Mouse (Mus musculus): ENCODE results near the gene Mrpl16.
A peak's percentile ranks its signal among the peaks of the same experiment; 100 is the strongest.

Gene Mrpl16

GRCm38 (mm10) chr19:11804423-11804822 is 34.2 kb downstream of the Mrpl16 start:
- DNase-seq (ENCODE audit: low spot score in 2 of 2), result no peak

- no peak for DNase-seq (ENCODE audit: low spot score in 2 of 2)
Observed at GRCm38 (mm10) chr19:11807251-11807650, 37.1 kb downstream of the Mrpl16 start.

- DNase-seq (ENCODE audit: low spot score in 2 of 2), result no peak
Observed at GRCm38 (mm10) chr19:11807822-11808221, 37.6 kb downstream of the Mrpl16 start.

GRCm38 (mm10) chr19:11808452-11808851 is 38.3 kb downstream of the Mrpl16 start:
- no peak for DNase-seq (ENCODE audit: low spot score in 2 of 2)

GRCm38 (mm10) chr19:11810003-11810758 is 40.0 kb downstream of the Mrpl16 start:
- DNase-seq (ENCODE audit: low spot score in 2 of 2), result no peak

GRCm38 (mm10) chr19:11810856-11811255 is 40.7 kb downstream of the Mrpl16 start:
- no peak for DNase-seq (ENCODE audit: low spot score in 2 of 2)

GRCm38 (mm10) chr19:11811688-11812365 is 41.6 kb downstream of the Mrpl16 start:
- DNase-seq (ENCODE audit: low spot score in 2 of 2), result no peak

- no peak for DNase-seq (ENCODE audit: low spot score in 2 of 2)
Observed at GRCm38 (mm10) chr19:11813136-11813535, 42.9 kb downstream of the Mrpl16 start.

GRCm38 (mm10) chr19:11813649-11814048 is 43.5 kb downstream of the Mrpl16 start:
- DNase-seq (ENCODE audit: low spot score in 2 of 2), result no peak

- no peak for DNase-seq (ENCODE audit: low spot score in 2 of 2)
Observed at GRCm38 (mm10) chr19:11814742-11815333, 44.6 kb downstream of the Mrpl16 start.

- DNase-seq (ENCODE audit: low spot score in 2 of 2), result no peak
Observed at GRCm38 (mm10) chr19:11816706-11817105, 46.5 kb downstream of the Mrpl16 start.

- no peak for DNase-seq (ENCODE audit: low spot score in 2 of 2)
Observed at GRCm38 (mm10) chr19:11817586-11817985, 47.4 kb downstream of the Mrpl16 start.

- DNase-seq (ENCODE audit: low spot score in 2 of 2), result peak; percentile 35 to 47
Observed at GRCm38 (mm10) chr19:11818199-11819142, 48.3 kb downstream of the Mrpl16 start.

- DNase-seq (ENCODE audit: low spot score in 2 of 2), result peak in 1 of 2 experiments; percentile 19
Observed at GRCm38 (mm10) chr19:11819143-11819700, 49.0 kb downstream of the Mrpl16 start, which contains the start of gene Stx3. Gene Stx3, minus strand, starts transcription at chr19:11819403.

GRCm38 (mm10) chr19:11819800-11820199 is 49.6 kb downstream of the Mrpl16 start:
- DNase-seq (ENCODE audit: low spot score in 2 of 2), result peak; percentile 39 to 52

- no peak for DNase-seq (ENCODE audit: low spot score in 2 of 2)
Observed at GRCm38 (mm10) chr19:11820211-11820610, 50.0 kb downstream of the Mrpl16 start.

- DNase-seq (ENCODE audit: low spot score in 2 of 2), result no peak
Observed at GRCm38 (mm10) chr19:11823346-11824065, 53.3 kb downstream of the Mrpl16 start.

Data from right cerebral cortex, adult 2 months (tissue).